Mouse (Mus musculus): ENCODE results near the gene Ttc30b.

DNA sequence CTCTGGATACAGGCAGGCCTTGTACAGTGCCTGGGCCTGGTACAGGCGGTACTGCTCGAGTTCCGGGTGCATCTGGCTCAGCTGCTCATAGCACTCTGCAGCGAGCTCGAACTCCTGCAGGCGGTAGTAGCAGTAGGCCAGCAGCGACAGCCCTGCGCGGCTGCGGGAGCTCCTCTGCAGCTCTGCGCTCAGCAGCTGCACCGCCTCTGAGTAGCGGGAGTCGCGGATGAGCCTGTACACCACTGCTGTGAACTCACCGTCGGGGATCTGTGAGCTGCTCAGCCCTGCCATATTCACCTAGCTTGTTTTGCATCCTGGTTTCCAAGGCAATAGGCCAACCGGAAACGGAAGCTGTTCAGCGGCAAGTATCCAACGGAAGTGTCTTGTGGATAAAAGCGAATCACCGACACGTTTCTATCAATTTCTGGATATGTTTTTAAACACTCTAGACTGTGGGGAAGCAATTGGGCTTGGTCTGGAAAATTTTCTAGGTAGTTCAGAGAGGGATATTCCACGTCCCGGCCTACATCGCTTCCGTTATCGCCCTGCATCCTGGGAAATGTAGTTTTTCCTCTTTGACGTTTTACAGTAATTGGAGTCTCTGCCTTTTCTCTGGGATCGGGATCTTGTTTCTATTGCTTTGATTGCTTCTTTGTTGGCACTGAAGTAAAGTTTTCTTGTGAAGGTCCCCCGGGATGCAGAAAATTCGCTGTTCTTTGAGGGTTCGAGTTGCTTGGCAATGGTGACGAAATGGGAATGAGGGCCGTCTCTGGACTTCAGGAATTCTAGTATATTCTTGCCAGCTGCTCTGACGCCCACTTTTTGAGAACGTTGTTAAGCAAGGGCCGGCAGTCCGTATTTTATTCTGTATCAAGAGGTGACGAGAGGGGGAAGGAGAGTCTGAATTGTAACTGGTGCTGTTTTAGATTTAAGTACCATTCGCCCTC is at the start of gene Ttc30b:
- no peak for TF ChIP-seq CTCF (IDR thresholded peaks at IDR 0.05; ENCODE audit: borderline replicate concordance, control insufficient read depth, extremely low read depth, insufficient read depth, low read length, poor library complexity)
- TF ChIP-seq POLR2A (IDR thresholded peaks at IDR 0.05; ENCODE audit: control insufficient read depth, extremely low read depth, insufficient read depth, low read length, poor library complexity) = no peak
